Mouse (Mus musculus): ENCODE measurements around the gene Hcar1. TPM values are rescaled to one million over a fixed set of nuclear protein-coding genes. Genes with fewer than 3 reads are reported as not detected.

The Hcar1 gene
- 1.1 TPM in 2 replicates for polyA plus RNA-seq (2012; rRNA removed)

- Histone ChIP-seq H3K27ac (ENCODE audit: insufficient read depth, low read length) (no peak within 1 kb of the TSS), H3K4me3 (ENCODE audit: insufficient read depth, low read length) (no peak within 1 kb of the TSS), H3K4me1 (ENCODE audit: control insufficient read depth, insufficient read depth, low read length) (no peaks in the 10 kb centered on the region)
- no peak for TF ChIP-seq POLR2A (IDR thresholded peaks at IDR 0.05; ENCODE audit: extremely low read depth, insufficient read depth, low read length)
- no peak for TF ChIP-seq CTCF (IDR thresholded peaks at IDR 0.05; ENCODE audit: extremely low read depth, insufficient read depth, low read length)
These were observed at the start of gene Hcar1 for GRCm38 (mm10) chr5:123879928-123880327. Hcar1 (minus strand) TSS chr5:123880020.

GRCm38 (mm10) chr5:123927118-123927517 lies 47.3 kb upstream of the Hcar1 start, which contains the start of gene Gm43518:
Gm43518 (plus strand) TSS chr5:123927418.
- no peak within 1 kb of the TSS for H3K27ac ChIP-seq (ENCODE audit: insufficient read depth, low read length)
- 0 out of 2 replicates have a peak, but pooled peaks cover 2% of the 10 kb centered on the region for H3K4me1 ChIP-seq (ENCODE audit: control insufficient read depth, insufficient read depth, low read length)
- no peak within 1 kb of the TSS for H3K4me3 ChIP-seq (ENCODE audit: insufficient read depth, low read length)
- TF ChIP-seq CTCF (IDR thresholded peaks at IDR 0.05; ENCODE audit: extremely low read depth, insufficient read depth, low read length), result no peak
- no peak for TF ChIP-seq POLR2A (IDR thresholded peaks at IDR 0.05; ENCODE audit: extremely low read depth, insufficient read depth, low read length)

GRCm38 (mm10) chr5:123922112-123922511 lies 42.3 kb upstream of the Hcar1 start:
- no peak for TF ChIP-seq POLR2A (IDR thresholded peaks at IDR 0.05; ENCODE audit: extremely low read depth, insufficient read depth, low read length)
- no peak for TF ChIP-seq CTCF (IDR thresholded peaks at IDR 0.05; ENCODE audit: extremely low read depth, insufficient read depth, low read length)
- H3K4me1 ChIP-seq (ENCODE audit: control insufficient read depth, insufficient read depth, low read length), result no peaks in the 10 kb centered on the region
- no peak overlapping the region for H3K4me3 ChIP-seq (ENCODE audit: insufficient read depth, low read length)
- no peak overlapping the region for H3K27ac ChIP-seq (ENCODE audit: insufficient read depth, low read length)

GRCm38 (mm10) chr5:123914852-123915251 lies 35.0 kb upstream of the Hcar1 start:
- Histone ChIP-seq H3K4me3 (ENCODE audit: insufficient read depth, low read length) (no peak overlapping the region), H3K4me1 (ENCODE audit: control insufficient read depth, insufficient read depth, low read length) (no peaks in the 10 kb centered on the region), H3K27ac (ENCODE audit: insufficient read depth, low read length) (no peak overlapping the region)
- TF ChIP-seq CTCF (IDR thresholded peaks at IDR 0.05; ENCODE audit: extremely low read depth, insufficient read depth, low read length) (no peak), POLR2A (IDR thresholded peaks at IDR 0.05; ENCODE audit: extremely low read depth, insufficient read depth, low read length) (no peak)

- Histone ChIP-seq H3K27ac (ENCODE audit: insufficient read depth, low read length) (0 out of 2 replicates have a peak overlapping the region, but pooled peaks have one; percentile 30), H3K4me1 (ENCODE audit: control insufficient read depth, insufficient read depth, low read length) (peaks cover 2% of the 10 kb centered on the region), H3K4me3 (ENCODE audit: insufficient read depth, low read length) (peak overlapping the region; percentile 74)
- no peak for TF ChIP-seq CTCF (IDR thresholded peaks at IDR 0.05; ENCODE audit: extremely low read depth, insufficient read depth, low read length)
- no peak for TF ChIP-seq POLR2A (IDR thresholded peaks at IDR 0.05; ENCODE audit: extremely low read depth, insufficient read depth, low read length)
These were observed 27.8 kb upstream of the Hcar1 start for GRCm38 (mm10) chr5:123907631-123907977.

- TF ChIP-seq CTCF (IDR thresholded peaks at IDR 0.05; ENCODE audit: extremely low read depth, insufficient read depth, low read length) (peak; percentile 73), POLR2A (IDR thresholded peaks at IDR 0.05; ENCODE audit: extremely low read depth, insufficient read depth, low read length) (peak; percentile 84)
- H3K4me3 ChIP-seq (ENCODE audit: insufficient read depth, low read length), result peak within 1 kb of the TSS; percentile 74
- peaks cover 2% of the 10 kb centered on the region for H3K4me1 ChIP-seq (ENCODE audit: control insufficient read depth, insufficient read depth, low read length)
These were observed 27.3 kb upstream of the Hcar1 start, which contains the start of gene Denr for GRCm38 (mm10) chr5:123906976-123907630. Denr (plus strand) TSS chr5:123907175.

GRCm38 (mm10) chr5:123906146-123906975 lies 26.5 kb upstream of the Hcar1 start:
- Histone ChIP-seq H3K4me1 (ENCODE audit: control insufficient read depth, insufficient read depth, low read length) (peaks cover 2% of the 10 kb centered on the region), H3K4me3 (ENCODE audit: insufficient read depth, low read length) (peak overlapping the region; percentile 74), H3K27ac (ENCODE audit: insufficient read depth, low read length) (no peak overlapping the region)
- TF ChIP-seq CTCF (IDR thresholded peaks at IDR 0.05; ENCODE audit: extremely low read depth, insufficient read depth, low read length) (no peak), POLR2A (IDR thresholded peaks at IDR 0.05; ENCODE audit: extremely low read depth, insufficient read depth, low read length) (no peak)

More at GRCm38 (mm10) chr5:123906976-123907630, 27.3 kb upstream of the Hcar1 start, which contains the start of gene Denr:
- 0 out of 2 replicates have a peak within 1 kb of the TSS, but pooled peaks have one; percentile 30 for H3K27ac ChIP-seq (ENCODE audit: insufficient read depth, low read length)

GRCm38 (mm10) chr5:123904059-123904672 lies 24.3 kb upstream of the Hcar1 start:
- Histone ChIP-seq H3K4me1 (ENCODE audit: control insufficient read depth, insufficient read depth, low read length) (peaks cover 2% of the 10 kb centered on the region), H3K27ac (ENCODE audit: insufficient read depth, low read length) (no peak overlapping the region)
- TF ChIP-seq CTCF (IDR thresholded peaks at IDR 0.05; ENCODE audit: extremely low read depth, insufficient read depth, low read length) (0 out of 2 replicates have a peak, but pooled peaks have one; percentile 4), POLR2A (IDR thresholded peaks at IDR 0.05; ENCODE audit: extremely low read depth, insufficient read depth, low read length) (no peak)

GRCm38 (mm10) chr5:123897352-123897751 lies 17.5 kb upstream of the Hcar1 start:
- TF ChIP-seq CTCF (IDR thresholded peaks at IDR 0.05; ENCODE audit: extremely low read depth, insufficient read depth, low read length) (no peak), POLR2A (IDR thresholded peaks at IDR 0.05; ENCODE audit: extremely low read depth, insufficient read depth, low read length) (no peak)
- H3K4me3 ChIP-seq (ENCODE audit: insufficient read depth, low read length), result no peak overlapping the region
- H3K27ac ChIP-seq (ENCODE audit: insufficient read depth, low read length), result no peak overlapping the region
- no peaks in the 10 kb centered on the region for H3K4me1 ChIP-seq (ENCODE audit: control insufficient read depth, insufficient read depth, low read length)

More at GRCm38 (mm10) chr5:123904059-123904672, 24.3 kb upstream of the Hcar1 start:
- H3K4me3 ChIP-seq (ENCODE audit: insufficient read depth, low read length), result no peak overlapping the region

All from cortical plate, adult 2 months (tissue).